Comparison of ENCODE assay signal across 15 mouse cellular contexts in genomic region chr11:75537025-75537414, GRCm38 (mm10). TPM values are rescaled to one million over a fixed set of nuclear protein-coding genes. Genes with fewer than 3 reads are reported as not detected.
DNase-seq lines count a peak whose midpoint lies in the region; ATAC-seq and TF ChIP-seq lines count a peak whose summit lies in the region.
"Had no signal": no experiment of that assay in that cellular context is flagged by ENCODE, and none has a peak within 500 bp of the region (broad histone marks: within the 10 kb centered on the region; RNA-seq: fewer than 3 reads in every experiment).

No protein-coding gene starts in this region.

- TF ChIP-seq POLR2A in cerebellum, adult 2 months (IDR thresholded peaks at IDR 0.05; ENCODE audit: borderline replicate concordance, insufficient read depth, low read length): no peak
- TF ChIP-seq POLR2A in bone marrow macrophage, adult 2 months (IDR thresholded peaks at IDR 0.05; ENCODE audit: borderline replicate concordance, low read depth, low read length): no peak

- no peak overlapping the region for H3K9ac ChIP-seq in hindbrain, embryonic 13.5 days
- H3K9ac ChIP-seq in hindbrain, embryonic 16.5 days (ENCODE audit: low read depth, low read length): no peak overlapping the region
- H3K9ac ChIP-seq in lung, postnatal 0 days (replicated peaks; ENCODE audit: low read depth): no peak overlapping the region
- H3K9ac ChIP-seq: heart, embryonic 15.5 days; kidney, embryonic 15.5 days had no signal

- peaks cover 8% of the 10 kb centered on the region; the same call in 1 of the 2 replicates for H3K36me3 ChIP-seq in hindbrain, embryonic 13.5 days
- no peaks in the 10 kb centered on the region for H3K36me3 ChIP-seq in hindbrain, embryonic 16.5 days (ENCODE audit: control insufficient read depth, insufficient read depth, low read length)
- H3K36me3 ChIP-seq in lung, postnatal 0 days (ENCODE audit: insufficient read depth, low read length): no peaks in the 10 kb centered on the region
- H3K36me3 ChIP-seq: embryonic facial prominence, embryonic 10.5 days; heart, embryonic 15.5 days; kidney, embryonic 15.5 days had no signal

- no peak overlapping the region for H3K4me2 ChIP-seq in hindbrain, embryonic 13.5 days
- no peak overlapping the region for H3K4me2 ChIP-seq in hindbrain, embryonic 16.5 days (ENCODE audit: low read length)
- no peak overlapping the region for H3K4me2 ChIP-seq in lung, postnatal 0 days (replicated peaks; ENCODE audit: low read depth, low read length)
- H3K4me2 ChIP-seq: heart, embryonic 15.5 days; kidney, embryonic 15.5 days; liver, embryonic 11.5 days had no signal

- no peak for DNase-seq in cerebellum, adult 2 months
- DNase-seq in cerebellum, adult 18-20 months: no peak
- DNase-seq in lung, postnatal 0 days (ENCODE audit: low spot score): no peak
- DNase-seq in lung, postnatal 4 days: no peak
- DNase-seq in spleen, postnatal 14 days (ENCODE audit: low spot score in 2 of 2): no peak
- DNase-seq: layer of hippocampus, postnatal 36 days had no signal

- no peak for TF ChIP-seq CTCF in cerebellum, adult 2 months (IDR thresholded peaks at IDR 0.05; ENCODE audit: borderline replicate concordance, insufficient read depth, low read depth, low read length)
- TF ChIP-seq CTCF in lung, postnatal 0 days (IDR thresholded peaks at IDR 0.05): no peak
- no peak for TF ChIP-seq CTCF in bone marrow macrophage, adult 2 months (IDR thresholded peaks at IDR 0.05; ENCODE audit: low read depth, low read length)

- peaks cover 57% of the 10 kb centered on the region for H3K4me1 ChIP-seq in cerebellum, adult 2 months (ENCODE audit: control insufficient read depth, insufficient read depth, low read length)
- peaks cover 79% of the 10 kb centered on the region for H3K4me1 ChIP-seq in hindbrain, embryonic 13.5 days (replicated peaks)
- peaks cover 33% of the 10 kb centered on the region for H3K4me1 ChIP-seq in hindbrain, embryonic 16.5 days (ENCODE audit: control insufficient read depth, insufficient read depth, low read depth, low read length)
- peaks cover 25% of the 10 kb centered on the region for H3K4me1 ChIP-seq in lung, postnatal 0 days (ENCODE audit: insufficient read depth, low read depth, low read length)
- peaks cover 64% of the 10 kb centered on the region for H3K4me1 ChIP-seq in bone marrow macrophage, adult 2 months (ENCODE audit: control insufficient read depth, insufficient read depth, low read length)

- H3K27me3 ChIP-seq in cerebellum, adult 2 months (ENCODE audit: control insufficient read depth, insufficient read depth, low read length): no peaks in the 10 kb centered on the region
- no peaks in the 10 kb centered on the region for H3K27me3 ChIP-seq in hindbrain, embryonic 13.5 days
- H3K27me3 ChIP-seq in hindbrain, embryonic 16.5 days (replicated peaks; ENCODE audit: control insufficient read depth, insufficient read depth, low read length): no peaks in the 10 kb centered on the region
- no peaks in the 10 kb centered on the region for H3K27me3 ChIP-seq in lung, postnatal 0 days (replicated peaks; ENCODE audit: insufficient read depth, low read length)
- H3K27me3 ChIP-seq: heart, embryonic 15.5 days; kidney, embryonic 15.5 days had no signal

- TF ChIP-seq EP300 in lung, postnatal 0 days (IDR thresholded peaks at IDR 0.05): no peak

- H3K27ac ChIP-seq in cerebellum, adult 2 months (ENCODE audit: insufficient read depth, low read length): peak overlapping the region; percentile 90
- peak overlapping the region; percentile 19; the same call in 1 of the 2 replicates for H3K27ac ChIP-seq in hindbrain, embryonic 13.5 days
- H3K27ac ChIP-seq in hindbrain, embryonic 16.5 days (ENCODE audit: low read depth, low read length): no peak overlapping the region
- H3K27ac ChIP-seq in lung, postnatal 0 days (ENCODE audit: low read length): 0 out of 2 replicates have a peak overlapping the region, but pooled peaks have one; percentile 79
- H3K27ac ChIP-seq in bone marrow macrophage, adult 2 months (ENCODE audit: insufficient read depth, low read depth, low read length): peak overlapping the region; percentile 12; the same call in 1 of the 2 replicates

- H3K9me3 ChIP-seq in hindbrain, embryonic 13.5 days: no peaks in the 10 kb centered on the region
- no peaks in the 10 kb centered on the region for H3K9me3 ChIP-seq in hindbrain, embryonic 16.5 days (ENCODE audit: control insufficient read depth, low read length)
- no peaks in the 10 kb centered on the region for H3K9me3 ChIP-seq in lung, postnatal 0 days (ENCODE audit: low read length)
- H3K9me3 ChIP-seq: embryonic facial prominence, embryonic 10.5 days; G1E; heart, embryonic 15.5 days; kidney, embryonic 15.5 days had no signal

- no peak overlapping the region for H3K4me3 ChIP-seq in cerebellum, adult 2 months (replicated peaks; ENCODE audit: insufficient read depth, low read depth, low read length)
- no peak overlapping the region for H3K4me3 ChIP-seq in hindbrain, embryonic 13.5 days
- no peak overlapping the region for H3K4me3 ChIP-seq in hindbrain, embryonic 16.5 days (ENCODE audit: low read length)
- H3K4me3 ChIP-seq in lung, postnatal 0 days (ENCODE audit: low read depth, low read length): no peak overlapping the region
- H3K4me3 ChIP-seq in bone marrow macrophage, adult 2 months (ENCODE audit: insufficient read depth, low read length): no peak overlapping the region
- H3K4me3 ChIP-seq: heart, embryonic 15.5 days; kidney, embryonic 15.5 days had no signal

- no peak for ATAC-seq in hindbrain, embryonic 13.5 days (ENCODE audit: low FRiP score)
- no peak for ATAC-seq in hindbrain, embryonic 16.5 days
- ATAC-seq in lung, postnatal 0 days: no peak
- ATAC-seq: forebrain, embryonic 14.5 days had no signal

- WGBS in cerebellum, adult 2 months: 69% methylated on average over 8 of the region's 8 CpGs
- 91% methylated on average over 8 of the region's 8 CpGs for WGBS in hindbrain, embryonic 13.5 days
- 87% methylated on average over 8 of the region's 8 CpGs for WGBS in hindbrain, embryonic 16.5 days
- WGBS in lung, postnatal 0 days: 68% methylated on average over 8 of the region's 8 CpGs

RNA-seq across cellular contexts. Expression of gene Slc43a2, which starts 5.5 kb away (rescaled TPM):
- 57.4 and 67.1 TPM in 2 replicates for polyA plus RNA-seq in cerebellum, adult 2 months (2012; rRNA removed)
- polyA plus RNA-seq in hindbrain, embryonic 13.5 days (2015; fragmentation: Nextera tagmentation; extraction: Ambion mirVana): 19.7 and 21.0 TPM in 2 replicates
- polyA plus RNA-seq in hindbrain, embryonic 16.5 days (2015; fragmentation: Nextera tagmentation; extraction: Ambion mirVana): 16.0 and 16.9 TPM in 2 replicates
- 18.2 and 24.0 TPM in 2 replicates for polyA plus RNA-seq in lung, postnatal 0 days (2015; fragmentation: Nextera tagmentation; extraction: Ambion mirVana)
- polyA plus RNA-seq in bone marrow macrophage, adult 2 months (2012; ENCODE audit: insufficient read depth, insufficient read length, missing spikeins): 202 and 231 TPM in 2 replicates

RNA-seq across cellular contexts. Expression of gene Scarf1, which starts 23.7 kb away (rescaled TPM):
- polyA plus RNA-seq in cerebellum, adult 2 months (2012; rRNA removed): 3.3 and 3.4 TPM in 2 replicates
- polyA plus RNA-seq in hindbrain, embryonic 13.5 days (2015; fragmentation: Nextera tagmentation; extraction: Ambion mirVana): 4.6 and 4.8 TPM in 2 replicates
- 4.2 and 4.6 TPM in 2 replicates for polyA plus RNA-seq in hindbrain, embryonic 16.5 days (2015; fragmentation: Nextera tagmentation; extraction: Ambion mirVana)
- 18.5 and 21.2 TPM in 2 replicates for polyA plus RNA-seq in lung, postnatal 0 days (2015; fragmentation: Nextera tagmentation; extraction: Ambion mirVana)
- 32.8 and 33.5 TPM in 2 replicates for polyA plus RNA-seq in bone marrow macrophage, adult 2 months (2012; ENCODE audit: insufficient read depth, insufficient read length, missing spikeins)

RNA-seq across cellular contexts. Expression of gene Rilp, which starts 27.1 kb away (rescaled TPM):
- 5.4 and 5.7 TPM in 2 replicates for polyA plus RNA-seq in cerebellum, adult 2 months (2012; rRNA removed)
- polyA plus RNA-seq in hindbrain, embryonic 13.5 days (2015; fragmentation: Nextera tagmentation; extraction: Ambion mirVana): 1.4 and 1.5 TPM in 2 replicates
- polyA plus RNA-seq in hindbrain, embryonic 16.5 days (2015; fragmentation: Nextera tagmentation; extraction: Ambion mirVana): 2.9 and 4.2 TPM in 2 replicates
- polyA plus RNA-seq in lung, postnatal 0 days (2015; fragmentation: Nextera tagmentation; extraction: Ambion mirVana): 12.4 and 15.7 TPM in 2 replicates
- 12.8 and 15.9 TPM in 2 replicates for polyA plus RNA-seq in bone marrow macrophage, adult 2 months (2012; ENCODE audit: insufficient read depth, insufficient read length, missing spikeins)

RNA-seq across cellular contexts. Expression of gene Prpf8, which starts 50.4 kb away (rescaled TPM):
- 110 and 123 TPM in 2 replicates for polyA plus RNA-seq in cerebellum, adult 2 months (2012; rRNA removed)
- polyA plus RNA-seq in hindbrain, embryonic 13.5 days (2015; fragmentation: Nextera tagmentation; extraction: Ambion mirVana): 49.2 and 51.8 TPM in 2 replicates
- polyA plus RNA-seq in hindbrain, embryonic 16.5 days (2015; fragmentation: Nextera tagmentation; extraction: Ambion mirVana): 38.8 and 41.9 TPM in 2 replicates
- 19.7 and 22.5 TPM in 2 replicates for polyA plus RNA-seq in lung, postnatal 0 days (2015; fragmentation: Nextera tagmentation; extraction: Ambion mirVana)
- 51.0 and 65.7 TPM in 2 replicates for polyA plus RNA-seq in bone marrow macrophage, adult 2 months (2012; ENCODE audit: insufficient read depth, insufficient read length, missing spikeins)

RNA-seq across cellular contexts. Expression of gene Pitpna, which starts 50.9 kb away (rescaled TPM):
- polyA plus RNA-seq in cerebellum, adult 2 months (2012; rRNA removed): 295 and 319 TPM in 2 replicates
- 94.8 and 101 TPM in 2 replicates for polyA plus RNA-seq in hindbrain, embryonic 13.5 days (2015; fragmentation: Nextera tagmentation; extraction: Ambion mirVana)
- polyA plus RNA-seq in hindbrain, embryonic 16.5 days (2015; fragmentation: Nextera tagmentation; extraction: Ambion mirVana): 109 and 110 TPM in 2 replicates
- 71.1 and 74.4 TPM in 2 replicates for polyA plus RNA-seq in lung, postnatal 0 days (2015; fragmentation: Nextera tagmentation; extraction: Ambion mirVana)
- polyA plus RNA-seq in bone marrow macrophage, adult 2 months (2012; ENCODE audit: insufficient read depth, insufficient read length, missing spikeins): 512 TPM in 2 replicates
